Mouse (Mus musculus): Measurements from ENCODE around the gene Agap1. TPM values are rescaled to one million over a fixed set of nuclear protein-coding genes. Genes with fewer than 3 reads are reported as not detected.

The Agap1 gene
- polyA plus RNA-seq (2015; fragmentation: Nextera tagmentation; extraction: Ambion mirVana): 1.3 and 1.6 TPM in 2 replicates

DNA sequence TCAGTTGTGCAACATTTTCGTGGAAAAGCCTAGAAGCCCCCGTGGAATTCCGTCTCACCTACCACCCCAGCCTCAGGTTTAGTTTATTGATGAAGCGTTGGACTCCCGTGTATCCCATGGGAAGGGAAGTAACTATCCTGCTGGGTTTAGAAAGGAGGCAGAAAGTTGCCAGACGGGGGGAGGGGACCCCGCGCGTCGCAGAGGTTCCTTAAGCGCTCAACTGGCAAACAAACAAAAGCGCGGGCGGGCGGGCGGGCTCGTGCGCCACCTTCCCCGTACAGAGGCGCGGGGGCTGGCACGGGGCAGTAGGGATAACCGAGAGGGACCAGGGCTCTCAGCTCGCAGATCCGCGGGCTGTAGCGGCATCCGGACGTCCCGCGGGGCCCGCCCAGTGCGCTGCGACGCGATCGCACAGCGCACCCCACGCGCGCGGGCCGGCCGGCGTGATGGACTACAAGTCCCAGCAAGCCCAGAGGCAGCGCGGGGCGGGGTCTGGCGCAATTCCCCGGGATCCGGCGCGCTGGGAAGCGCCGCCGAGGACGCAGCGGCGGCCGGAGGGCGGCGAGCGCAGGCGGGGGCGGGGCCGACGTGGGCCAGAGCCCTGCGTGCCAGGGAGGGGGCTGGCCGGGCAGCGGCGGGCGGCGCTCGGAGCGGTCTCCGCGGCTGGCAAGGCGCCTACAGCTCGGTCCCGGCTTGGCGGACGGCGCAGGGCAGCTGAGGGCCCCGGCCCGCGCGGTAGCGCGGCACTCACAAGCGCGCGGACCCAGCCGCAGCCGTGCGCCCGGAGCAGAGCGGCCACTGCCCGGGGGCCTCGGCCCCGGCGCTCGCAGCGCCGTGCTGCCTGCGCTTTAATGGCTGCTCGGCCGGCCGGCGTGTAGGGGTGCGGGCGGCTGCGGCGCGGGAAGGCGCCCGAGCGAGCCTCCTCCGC, at the start of gene Agap1:
Gene Agap1 (plus strand): TSS at position 611 of the 928 bp plus-strand sequence.
- DNase-seq (ENCODE audit: low spot score): peak; percentile 21

GRCm38 (mm10) chr1:89405991-89406390, 48.6 kb upstream of the Agap1 start:
- no peak for DNase-seq (ENCODE audit: low spot score)

- no peak for DNase-seq (ENCODE audit: low spot score)
Measured at GRCm38 (mm10) chr1:89407986-89408385, 46.6 kb upstream of the Agap1 start.

DNA sequence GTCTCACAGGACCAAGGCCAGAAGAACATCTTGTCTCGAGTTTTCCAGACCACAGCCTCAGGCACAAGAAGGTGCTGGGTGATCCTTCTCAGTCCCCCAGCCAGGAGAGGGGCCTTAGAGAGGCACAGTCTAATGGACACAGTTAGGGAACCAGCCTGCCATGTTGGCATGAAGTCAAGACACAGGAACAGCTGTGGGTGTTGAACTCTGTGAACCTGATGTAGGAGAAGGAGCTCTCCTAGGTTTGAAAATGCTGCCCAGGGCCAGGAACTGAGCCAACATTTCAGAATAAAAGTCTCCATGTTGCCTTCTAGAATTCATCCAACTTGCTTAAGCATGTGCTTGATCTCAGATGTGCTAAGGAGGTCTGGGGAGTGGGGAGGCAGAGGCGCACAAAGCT, 41.5 kb upstream of the Agap1 start:
- DNase-seq (ENCODE audit: low spot score): no peak

GRCm38 (mm10) chr1:89414563-89414962, 40.0 kb upstream of the Agap1 start:
- no peak for DNase-seq (ENCODE audit: low spot score)

GRCm38 (mm10) chr1:89416929-89417328, 37.7 kb upstream of the Agap1 start:
- no peak for DNase-seq (ENCODE audit: low spot score)

DNA sequence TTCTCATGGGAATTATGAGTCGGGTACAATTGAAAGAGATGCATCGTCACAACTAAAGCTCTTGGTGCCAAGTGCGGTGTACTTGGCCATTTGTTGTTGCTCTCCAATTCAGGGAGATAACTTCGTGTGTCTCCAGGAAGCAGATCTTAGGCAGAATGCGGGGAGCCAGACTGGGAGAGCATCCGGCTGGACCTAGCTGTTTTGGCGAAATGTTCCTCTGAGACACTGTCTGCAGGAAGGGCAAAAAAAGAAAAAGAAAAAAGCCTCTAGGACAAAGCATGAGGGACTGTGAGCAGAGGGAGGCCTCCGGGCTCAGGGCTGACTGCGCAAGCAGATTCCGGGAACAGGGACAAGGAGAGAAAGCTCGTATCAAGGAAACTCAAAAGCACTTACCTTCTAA, 34.0 kb upstream of the Agap1 start:
- DNase-seq (ENCODE audit: low spot score): no peak

DNA sequence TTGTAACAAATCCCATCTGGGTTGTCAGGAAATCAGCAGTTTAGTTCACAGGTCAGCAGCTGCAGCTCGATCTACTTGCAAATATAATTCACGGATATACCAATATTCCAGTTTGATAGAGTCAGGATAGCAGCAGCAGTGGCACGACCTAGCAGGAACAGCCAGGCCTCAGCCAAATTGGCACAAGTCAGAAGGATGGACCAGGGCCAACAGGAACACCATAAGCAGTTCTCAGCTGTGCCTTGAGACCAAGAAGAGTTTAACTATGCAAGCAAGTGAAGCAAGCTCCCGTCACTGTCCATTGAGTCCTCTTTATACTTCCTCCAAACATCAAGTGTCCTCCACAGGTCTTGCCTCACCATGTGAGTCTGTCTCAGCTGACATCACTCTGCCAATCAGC, 33.2 kb upstream of the Agap1 start:
- DNase-seq (ENCODE audit: low spot score): no peak

DNA sequence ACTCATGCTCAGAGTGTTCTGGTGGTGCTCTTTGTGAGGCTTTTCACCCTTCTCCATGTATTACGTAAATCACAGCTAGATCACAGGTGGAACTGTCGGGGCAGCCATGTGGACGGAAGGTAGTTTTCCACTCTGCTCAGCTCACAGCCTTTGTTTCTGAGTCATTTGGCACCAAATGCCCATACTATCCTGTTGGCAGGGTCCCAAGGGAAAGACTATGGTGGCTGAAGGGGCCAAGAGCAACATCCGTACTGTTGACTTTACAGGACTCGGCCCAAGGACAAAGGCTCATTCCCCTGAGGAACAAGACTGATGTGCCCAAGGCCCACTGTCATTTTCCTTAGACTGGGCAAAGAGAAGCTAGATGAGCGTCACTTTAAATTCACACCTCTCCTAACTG, 30.0 kb upstream of the Agap1 start:
- DNase-seq (ENCODE audit: low spot score): no peak

GRCm38 (mm10) chr1:89426137-89426536, 28.5 kb upstream of the Agap1 start:
- no peak for DNase-seq (ENCODE audit: low spot score)

DNA sequence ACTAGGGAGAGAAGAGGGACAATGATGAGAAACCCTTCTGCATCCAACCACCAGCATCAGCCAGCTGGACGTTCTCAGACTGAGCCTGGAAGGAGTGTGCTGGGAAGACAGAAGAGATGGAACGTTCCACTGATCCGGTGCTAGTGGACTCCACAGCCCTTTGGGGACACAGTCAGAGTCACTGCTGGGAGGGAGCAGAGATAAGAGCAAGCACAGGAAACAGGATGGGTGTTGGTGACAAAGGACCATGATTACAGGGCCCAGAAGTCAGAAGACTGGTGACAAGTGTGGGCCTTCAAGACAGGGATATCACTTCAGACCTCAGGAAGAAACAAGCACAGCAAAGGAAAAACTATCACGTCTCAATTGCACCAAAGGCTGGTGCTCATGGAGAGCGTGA, 25.9 kb upstream of the Agap1 start:
- no peak for DNase-seq (ENCODE audit: low spot score)

GRCm38 (mm10) chr1:89429946-89430640, 24.5 kb upstream of the Agap1 start:
- no peak for DNase-seq (ENCODE audit: low spot score)

- DNase-seq (ENCODE audit: low spot score): no peak
Measured at GRCm38 (mm10) chr1:89439351-89439750, 15.3 kb upstream of the Agap1 start.

DNA sequence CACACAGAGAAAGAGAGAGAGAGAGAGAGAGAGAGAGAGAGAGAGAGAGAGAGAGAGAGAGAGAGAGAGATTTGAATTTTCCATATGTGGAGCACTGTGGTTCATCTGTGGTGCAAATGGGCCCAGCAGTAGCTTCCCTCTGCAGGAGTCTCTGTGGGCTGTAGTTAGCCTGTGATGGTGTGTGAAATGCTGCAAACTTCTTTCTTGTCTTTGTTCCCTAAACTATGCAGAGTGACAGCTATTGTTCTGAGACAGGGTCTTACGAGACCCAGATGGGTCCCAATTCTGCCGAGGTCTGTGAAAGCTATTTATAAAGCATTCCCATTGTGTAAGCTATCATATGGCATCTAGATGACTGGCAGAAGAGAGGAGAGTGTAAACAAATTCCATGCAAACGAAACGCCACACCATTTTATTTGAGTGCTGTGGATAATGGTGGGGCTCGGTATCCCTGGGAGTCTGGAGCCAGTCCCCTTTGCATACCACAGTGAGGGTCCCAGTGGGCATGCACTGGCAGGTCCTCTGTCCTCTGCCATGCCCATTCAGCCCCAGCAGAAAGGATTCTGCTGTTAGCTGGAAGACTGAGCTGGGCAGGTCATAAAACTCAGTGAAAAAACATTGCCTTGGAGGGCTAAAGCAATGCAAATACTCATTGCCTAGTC, 13.2 kb upstream of the Agap1 start:
- DNase-seq (ENCODE audit: low spot score): no peak

GRCm38 (mm10) chr1:89443512-89443911, 11.1 kb upstream of the Agap1 start:
- DNase-seq (ENCODE audit: low spot score): no peak

DNA sequence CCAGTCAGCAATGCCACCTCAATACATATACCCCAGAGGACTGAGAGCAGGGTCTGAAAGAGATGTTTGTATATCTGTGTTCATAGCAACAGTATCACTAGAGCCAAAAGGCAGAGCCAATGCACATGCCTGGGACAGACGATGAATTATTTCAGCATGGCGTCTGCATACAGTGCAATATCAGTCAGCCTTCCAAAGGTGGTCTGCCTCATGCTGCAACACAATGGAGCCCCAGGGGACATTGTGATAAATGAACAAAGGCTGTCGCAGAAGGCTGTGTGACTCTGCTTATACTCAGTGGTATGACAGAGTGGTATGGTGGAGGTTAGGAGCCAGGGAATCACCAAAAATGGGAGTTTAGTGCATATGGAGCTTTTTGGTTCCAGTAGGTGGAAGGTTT, 10.6 kb upstream of the Agap1 start:
- DNase-seq (ENCODE audit: low spot score): no peak

DNA sequence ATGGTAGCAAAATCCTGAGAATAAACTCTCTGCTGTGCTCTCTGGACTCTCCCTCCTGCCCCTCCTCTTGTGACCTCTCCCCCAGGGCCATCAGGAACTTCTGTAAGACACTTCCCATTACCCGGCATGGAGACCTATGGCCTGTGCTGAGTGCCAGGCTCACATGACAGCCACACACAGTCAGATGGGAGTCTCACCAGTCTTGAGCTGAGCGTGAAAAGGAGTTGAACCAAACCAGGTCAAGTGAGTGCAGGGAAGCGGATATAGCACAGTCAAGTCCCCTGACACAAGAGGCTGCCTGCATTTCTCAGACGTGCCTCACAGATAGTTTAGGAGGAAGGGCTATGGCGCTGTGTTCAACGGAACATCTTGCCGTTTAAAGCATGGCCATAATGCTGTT, 4.5 kb upstream of the Agap1 start:
- DNase-seq (ENCODE audit: low spot score): no peak

DNA sequence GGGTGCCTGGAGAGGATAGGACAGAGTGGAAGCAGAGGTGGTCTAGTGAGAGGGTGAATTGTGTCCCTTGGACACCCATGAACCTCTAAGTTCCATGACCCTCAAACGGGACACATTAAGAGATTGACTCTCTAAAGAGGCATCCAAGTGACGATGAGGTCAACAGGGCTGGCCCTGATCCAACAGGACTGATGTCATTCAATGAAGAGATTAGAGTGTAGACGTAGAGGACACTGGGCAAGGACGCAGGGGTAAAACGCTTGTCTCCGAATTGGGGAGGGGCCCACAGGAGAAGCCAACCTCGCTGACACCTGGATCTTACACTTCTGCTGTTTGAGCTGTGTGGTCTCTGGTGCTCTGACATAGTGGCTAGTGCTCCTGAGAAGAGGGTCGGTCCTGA, 2.5 kb upstream of the Agap1 start:
- no peak for DNase-seq (ENCODE audit: low spot score)

DNA sequence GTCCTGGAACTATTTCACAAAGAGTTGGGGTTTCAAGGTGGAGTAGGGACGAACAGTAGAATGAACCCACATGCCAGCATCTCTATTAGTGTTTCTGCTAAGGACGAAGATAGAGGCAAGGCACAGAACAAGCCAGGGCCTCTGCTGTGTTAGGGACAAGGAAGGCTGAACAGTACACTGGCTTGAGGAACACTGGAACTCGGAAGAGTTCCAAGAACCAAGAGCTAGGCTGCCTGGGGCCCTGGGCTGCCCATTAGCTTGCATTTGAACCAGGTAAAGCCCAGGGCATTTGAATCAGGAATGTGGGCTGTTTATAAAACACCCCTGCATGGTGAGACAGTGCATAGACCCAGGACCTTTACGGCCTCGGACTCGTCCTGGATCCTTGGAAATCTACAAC, 940 bp upstream of the Agap1 start:
- DNase-seq (ENCODE audit: low spot score): no peak

- no peak for DNase-seq (ENCODE audit: low spot score)
Measured at GRCm38 (mm10) chr1:89455421-89456091, 950 bp downstream of the Agap1 start.

DNA sequence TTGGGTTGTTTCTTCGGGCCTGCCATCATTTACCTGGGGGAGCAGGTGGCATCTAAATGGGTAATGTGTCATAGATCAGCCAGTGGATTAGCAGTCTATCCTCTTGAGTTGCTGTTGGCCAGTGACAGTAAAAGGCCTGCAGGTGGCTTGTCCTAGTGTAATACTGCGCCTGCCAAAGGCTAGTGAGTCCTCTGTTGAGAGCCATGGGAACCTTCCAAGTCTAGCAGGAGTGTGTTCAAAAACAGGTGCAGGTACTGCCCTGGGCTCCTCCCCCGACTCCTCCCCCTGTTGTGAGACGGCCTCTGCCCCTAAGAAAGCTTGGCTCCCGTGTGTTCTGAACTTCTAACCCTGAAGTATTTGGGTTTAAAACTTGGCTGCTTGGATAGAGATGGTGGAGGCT, 1.9 kb downstream of the Agap1 start:
- DNase-seq (ENCODE audit: low spot score): no peak
